Mouse (Mus musculus): ENCODE data around the gene Timm10b. TPM values are rescaled to one million over a fixed set of nuclear protein-coding genes. Genes with fewer than 3 reads are reported as not detected.

The Timm10b gene
- total and polyA plus RNA-seq, 3 experiments = 86.2 to 103 (median 99.3) TPM

GRCm38 (mm10) chr7:105619701-105620100 lies 20.2 kb upstream of the Timm10b start:
- TF ChIP-seq MAX (IDR thresholded peaks at IDR 0.05; ENCODE audit: low read length) = no peak
- no peak for TF ChIP-seq ETS1 (conservative IDR thresholded peaks at IDR 0.05; ENCODE audit: low read depth, low read length)
- TF ChIP-seq GABPA (IDR thresholded peaks at IDR 0.05; ENCODE audit: insufficient replicate concordance, low read depth, low read length) = no peak
- no peak for TF ChIP-seq HCFC1 (IDR thresholded peaks at IDR 0.05; ENCODE audit: low read depth, low read length)
- no peak for TF ChIP-seq TBP (conservative IDR thresholded peaks at IDR 0.05; ENCODE audit: low read depth, low read length)
- TF ChIP-seq ZKSCAN1 (IDR thresholded peaks at IDR 0.05; ENCODE audit: borderline replicate concordance, low read depth, low read length) = no peak
- TF ChIP-seq MAFK (IDR thresholded peaks at IDR 0.05; ENCODE audit: insufficient replicate concordance, low read length) = no peak
- TF ChIP-seq RAD21 (IDR thresholded peaks at IDR 0.05; ENCODE audit: low read depth, low read length) = no peak
- TF ChIP-seq CHD1 (IDR thresholded peaks at IDR 0.05; ENCODE audit: low read depth, low read length) = no peak
- TF ChIP-seq KAT2A (IDR thresholded peaks at IDR 0.05; ENCODE audit: insufficient replicate concordance, low read length) = no peak
- no peak for TF ChIP-seq IRF4 (IDR thresholded peaks at IDR 0.05; ENCODE audit: low read depth, low read length)
- peaks cover 10 to 54% of the 10 kb centered on the region in 2 experiments for H3K36me3 ChIP-seq (replicated peaks in 1 of 2; ENCODE audit: control insufficient read depth in 1 of 2, insufficient read depth in 1 of 2, low read length in 1 of 2)
- dilution Hi-C loops (cut with MboI; ENCODE audit: extremely low pct_ligation_motif_present, extremely low pct_unique_long_range_greater_than_20kb, low sequenced_read_pairs) (no loop called here), in situ Hi-C loops (cut with MboI; ENCODE audit: low pct_ligation_motif_present, low pct_unique_long_range_greater_than_20kb, low sequenced_read_pairs) (no loop called here)
- no peak overlapping the region for H3K9ac ChIP-seq (ENCODE audit: insufficient read depth, low read depth)
- no peak overlapping the region for H3K4me3 ChIP-seq (replicated peaks in 1 of 3; ENCODE audit: low read depth in 2 of 3, low read length in 2 of 3, poor library complexity in 1 of 3)
- H3K27ac ChIP-seq (ENCODE audit: insufficient read depth, low read depth) = no peak overlapping the region
- no peak for DNase-seq (ENCODE audit: extremely low read depth)
- H3K27me3 ChIP-seq (replicated peaks) = no peaks in the 10 kb centered on the region
- no peaks in the 10 kb centered on the region for H3K79me2 ChIP-seq (replicated peaks; ENCODE audit: control insufficient read depth, extremely low read depth, insufficient read depth, poor library complexity, severe bottlenecking)
- no peaks in the 10 kb centered on the region for H3K9me3 ChIP-seq (replicated peaks; ENCODE audit: low read length)
- peaks cover 0 to under 1% of the 10 kb centered on the region in 2 experiments; a peak in 1 of 4 replicates for H3K4me1 ChIP-seq (ENCODE audit: control insufficient read depth in 1 of 2, insufficient read depth in 2 of 2)
- H3K4me2 ChIP-seq (ENCODE audit: insufficient read depth, low read depth, poor library complexity, severe bottlenecking) = no peak overlapping the region

GRCm38 (mm10) chr7:105621053-105621452 lies 18.8 kb upstream of the Timm10b start:
- Histone ChIP-seq H3K27ac (ENCODE audit: insufficient read depth, low read depth) (no peak overlapping the region), H3K9me3 (replicated peaks; ENCODE audit: low read length) (no peaks in the 10 kb centered on the region), H3K27me3 (replicated peaks) (no peaks in the 10 kb centered on the region), H3K4me1 (ENCODE audit: control insufficient read depth in 1 of 2, insufficient read depth in 2 of 2) (no peaks in the 10 kb centered on the region), H3K4me2 (ENCODE audit: insufficient read depth, low read depth, poor library complexity, severe bottlenecking) (no peak overlapping the region), H3K79me2 (replicated peaks; ENCODE audit: control insufficient read depth, extremely low read depth, insufficient read depth, poor library complexity, severe bottlenecking) (no peaks in the 10 kb centered on the region), H3K36me3 (replicated peaks in 1 of 2; ENCODE audit: control insufficient read depth in 1 of 2, insufficient read depth in 1 of 2, low read length in 1 of 2) (peaks cover 10 to 56% of the 10 kb centered on the region in 2 experiments), H3K9ac (ENCODE audit: insufficient read depth, low read depth) (no peak overlapping the region), H3K4me3 (replicated peaks in 1 of 3; ENCODE audit: low read depth in 2 of 3, low read length in 2 of 3, poor library complexity in 1 of 3) (no peak overlapping the region)
- no peak for DNase-seq (ENCODE audit: extremely low read depth)
- TF ChIP-seq POLR2AphosphoS2 (IDR thresholded peaks at IDR 0.05; ENCODE audit: low read depth, low read length) (no peak), RCOR1 (conservative IDR thresholded peaks at IDR 0.05; ENCODE audit: low read depth, low read length) (no peak), IRF4 (IDR thresholded peaks at IDR 0.05; ENCODE audit: low read depth, low read length) (no peak), NRF1 (IDR thresholded peaks at IDR 0.05; ENCODE audit: low read depth, low read length) (no peak), EP300 (IDR thresholded peaks at IDR 0.05; ENCODE audit: low read length) (no peak), ZNF384 (IDR thresholded peaks at IDR 0.05; ENCODE audit: low read depth, low read length) (no peak), CHD2 (IDR thresholded peaks at IDR 0.05; ENCODE audit: low read length) (no peak), ELF1 (IDR thresholded peaks at IDR 0.05; ENCODE audit: low read depth, low read length) (no peak), ETS1 (conservative IDR thresholded peaks at IDR 0.05; ENCODE audit: low read depth, low read length) (no peak), USF1 (IDR thresholded peaks at IDR 0.05; ENCODE audit: low read depth, low read length) (no peak), MAZ (IDR thresholded peaks at IDR 0.05; ENCODE audit: low read depth, low read length) (no peak), MYC (IDR thresholded peaks at IDR 0.05; ENCODE audit: low read depth, low read length) (no peak), ZC3H11A (IDR thresholded peaks at IDR 0.05; ENCODE audit: low read depth, low read length) (no peak), ZKSCAN1 (IDR thresholded peaks at IDR 0.05; ENCODE audit: borderline replicate concordance, low read depth, low read length) (no peak), MAFK (IDR thresholded peaks at IDR 0.05; ENCODE audit: insufficient replicate concordance, low read length) (no peak), JUND (conservative IDR thresholded peaks at IDR 0.05; ENCODE audit: low read depth, low read length) (no peak), CHD1 (IDR thresholded peaks at IDR 0.05; ENCODE audit: low read depth, low read length) (no peak), HCFC1 (IDR thresholded peaks at IDR 0.05; ENCODE audit: low read depth, low read length) (no peak)
- in situ Hi-C loops (cut with MboI; ENCODE audit: low pct_ligation_motif_present, low pct_unique_long_range_greater_than_20kb, low sequenced_read_pairs) = no loop called here
- dilution Hi-C loops (cut with MboI; ENCODE audit: extremely low pct_ligation_motif_present, extremely low pct_unique_long_range_greater_than_20kb, low sequenced_read_pairs) = no loop called here
